Mouse (Mus musculus): ENCODE measurements around the gene Grin2c. TPM values are rescaled to one million over a fixed set of nuclear protein-coding genes. Genes with fewer than 3 reads are reported as not detected.

Gene Grin2c
- total RNA-seq, 1 experiment from 2014 or later = 3.5 TPM

- DNase-seq = no peak
These were observed 37.8 kb downstream of the Grin2c start for GRCm38 (mm10) chr11:115229021-115229930.

GRCm38 (mm10) chr11:115228430-115228829 is 38.6 kb downstream of the Grin2c start:
- DNase-seq = no peak

- no peak for DNase-seq
These were observed 39.4 kb downstream of the Grin2c start for GRCm38 (mm10) chr11:115227640-115228039.

GRCm38 (mm10) chr11:115226811-115227491 is 40.1 kb downstream of the Grin2c start:
- DNase-seq = no peak

- DNase-seq = no peak
These were observed 41.7 kb downstream of the Grin2c start for GRCm38 (mm10) chr11:115225301-115225700.

GRCm38 (mm10) chr11:115224889-115225288 is 42.2 kb downstream of the Grin2c start:
- peak; percentile 62 for DNase-seq

- DNase-seq = no peak
These were observed 43.2 kb downstream of the Grin2c start for GRCm38 (mm10) chr11:115223877-115224276.

- DNase-seq = no peak
These were observed 43.6 kb downstream of the Grin2c start for GRCm38 (mm10) chr11:115223451-115223850.

GRCm38 (mm10) chr11:115222570-115222969 is 44.5 kb downstream of the Grin2c start:
- no peak for DNase-seq

GRCm38 (mm10) chr11:115222077-115222476 is 45.0 kb downstream of the Grin2c start:
- DNase-seq = no peak

- DNase-seq = no peak
These were observed 47.4 kb downstream of the Grin2c start for GRCm38 (mm10) chr11:115219685-115220084.

GRCm38 (mm10) chr11:115219263-115219662 is 47.8 kb downstream of the Grin2c start:
- DNase-seq = no peak

- no peak for DNase-seq
These were observed 49.3 kb downstream of the Grin2c start for GRCm38 (mm10) chr11:115217439-115218410.

GRCm38 (mm10) chr11:115215123-115215522 is 51.9 kb downstream of the Grin2c start:
- DNase-seq = no peak

GRCm38 (mm10) chr11:115212116-115212515 is 54.9 kb downstream of the Grin2c start:
- DNase-seq = no peak

GRCm38 (mm10) chr11:115209958-115210357 is 57.1 kb downstream of the Grin2c start:
- DNase-seq = no peak

GRCm38 (mm10) chr11:115208776-115209732 is 58.0 kb downstream of the Grin2c start:
- no peak for DNase-seq

GRCm38 (mm10) chr11:115208126-115208525 is 58.9 kb downstream of the Grin2c start:
- no peak for DNase-seq

- DNase-seq = no peak
These were observed 64.3 kb downstream of the Grin2c start for GRCm38 (mm10) chr11:115202756-115203155.

GRCm38 (mm10) chr11:115202316-115202715 is 64.7 kb downstream of the Grin2c start:
- DNase-seq = peak; percentile 83

GRCm38 (mm10) chr11:115200520-115200919 is 66.5 kb downstream of the Grin2c start:
- no peak for DNase-seq

Data from adrenal gland, postnatal 25 days (tissue).